Mouse (Mus musculus): ENCODE data around the gene Pigb. TPM values are rescaled to one million over a fixed set of nuclear protein-coding genes. Genes with fewer than 3 reads are reported as not detected.

Gene Pigb
- total and polyA plus RNA-seq, 3 experiments: 3.8 to 15.9 (median 5.7) TPM

GRCm38 (mm10) chr9:73001314-73002011 lies 38.7 kb downstream of the Pigb start:
- H3K4me3 ChIP-seq (replicated peaks in 1 of 3; ENCODE audit: low read depth in 2 of 3, low read length in 2 of 3, poor library complexity in 1 of 3): peak overlapping the region in 1 of 3 experiments; percentile 34
- no peak overlapping the region for H3K27ac ChIP-seq (ENCODE audit: insufficient read depth, low read depth)
- dilution Hi-C loops (cut with MboI; ENCODE audit: extremely low pct_ligation_motif_present, extremely low pct_unique_long_range_greater_than_20kb, low sequenced_read_pairs): no loop called here
- in situ Hi-C loops (cut with MboI; ENCODE audit: low pct_ligation_motif_present, low pct_unique_long_range_greater_than_20kb, low sequenced_read_pairs): no loop called here
- no peak overlapping the region for H3K4me2 ChIP-seq (ENCODE audit: insufficient read depth, low read depth, poor library complexity, severe bottlenecking)
- peaks cover 7 to 18% of the 10 kb centered on the region in 2 experiments for H3K36me3 ChIP-seq (replicated peaks in 1 of 2; ENCODE audit: control insufficient read depth in 1 of 2, insufficient read depth in 1 of 2, low read length in 1 of 2)
- H3K4me1 ChIP-seq (ENCODE audit: control insufficient read depth in 1 of 2, insufficient read depth in 2 of 2): no peaks in the 10 kb centered on the region
- H3K9ac ChIP-seq (ENCODE audit: insufficient read depth, low read depth): no peak overlapping the region
- DNase-seq (ENCODE audit: extremely low read depth): no peak
- no peaks in the 10 kb centered on the region for H3K27me3 ChIP-seq (replicated peaks)
- no peaks in the 10 kb centered on the region for H3K79me2 ChIP-seq (replicated peaks; ENCODE audit: control insufficient read depth, extremely low read depth, insufficient read depth, poor library complexity, severe bottlenecking)
- TF ChIP-seq RCOR1 (conservative IDR thresholded peaks at IDR 0.05; ENCODE audit: low read depth, low read length): no peak
- no peak for TF ChIP-seq USF1 (IDR thresholded peaks at IDR 0.05; ENCODE audit: low read depth, low read length)
- TF ChIP-seq POLR2AphosphoS2 (IDR thresholded peaks at IDR 0.05; ENCODE audit: low read depth, low read length): no peak
- TF ChIP-seq SIN3A (IDR thresholded peaks at IDR 0.05; ENCODE audit: low read length): no peak
- TF ChIP-seq HCFC1 (IDR thresholded peaks at IDR 0.05; ENCODE audit: low read depth, low read length): no peak
- no peak for TF ChIP-seq SMC3 (IDR thresholded peaks at IDR 0.05; ENCODE audit: low read depth, low read length)
- no peak for TF ChIP-seq CTCF (conservative IDR thresholded peaks at IDR 0.05 in 1 of 2, IDR thresholded peaks at IDR 0.05 in 1 of 2; ENCODE audit: low read depth in 2 of 2, low read length in 2 of 2)
- TF ChIP-seq NRF1 (IDR thresholded peaks at IDR 0.05; ENCODE audit: low read depth, low read length): no peak
- no peak for TF ChIP-seq ZKSCAN1 (IDR thresholded peaks at IDR 0.05; ENCODE audit: borderline replicate concordance, low read depth, low read length)
- TF ChIP-seq ETS1 (conservative IDR thresholded peaks at IDR 0.05; ENCODE audit: low read depth, low read length): no peak
- TF ChIP-seq TCF12 (IDR thresholded peaks at IDR 0.05; ENCODE audit: low read depth, low read length): no peak
- TF ChIP-seq CHD1 (IDR thresholded peaks at IDR 0.05; ENCODE audit: low read depth, low read length): no peak
- no peak for TF ChIP-seq JUN (IDR thresholded peaks at IDR 0.05; ENCODE audit: insufficient read depth, low read depth, low read length)
- no peaks in the 10 kb centered on the region for H3K9me3 ChIP-seq (replicated peaks; ENCODE audit: low read length)

- DNase-seq (ENCODE audit: extremely low read depth): no peak
- no peaks in the 10 kb centered on the region for H3K9me3 ChIP-seq (replicated peaks; ENCODE audit: low read length)
- dilution Hi-C loops (cut with MboI; ENCODE audit: extremely low pct_ligation_motif_present, extremely low pct_unique_long_range_greater_than_20kb, low sequenced_read_pairs): no loop called here
- no peak overlapping the region for H3K9ac ChIP-seq (ENCODE audit: insufficient read depth, low read depth)
- in situ Hi-C loops (cut with MboI; ENCODE audit: low pct_ligation_motif_present, low pct_unique_long_range_greater_than_20kb, low sequenced_read_pairs): no loop called here
- H3K4me2 ChIP-seq (ENCODE audit: insufficient read depth, low read depth, poor library complexity, severe bottlenecking): no peak overlapping the region
- TF ChIP-seq RAD21 (IDR thresholded peaks at IDR 0.05; ENCODE audit: low read depth, low read length) (peak; percentile 35), MAFK (IDR thresholded peaks at IDR 0.05; ENCODE audit: insufficient replicate concordance, low read length) (no peak), CTCF (conservative IDR thresholded peaks at IDR 0.05 in 1 of 2, IDR thresholded peaks at IDR 0.05 in 1 of 2; ENCODE audit: low read depth in 2 of 2, low read length in 2 of 2) (peak in 1 of 2 experiments; percentile 38; a peak in 2 of 4 replicates), ZKSCAN1 (IDR thresholded peaks at IDR 0.05; ENCODE audit: borderline replicate concordance, low read depth, low read length) (no peak)
- H3K36me3 ChIP-seq (replicated peaks in 1 of 2; ENCODE audit: control insufficient read depth in 1 of 2, insufficient read depth in 1 of 2, low read length in 1 of 2): peaks cover 3 to 11% of the 10 kb centered on the region in 2 experiments
- H3K27ac ChIP-seq (ENCODE audit: insufficient read depth, low read depth): no peak overlapping the region
- no peak overlapping the region for H3K4me3 ChIP-seq (replicated peaks in 1 of 3; ENCODE audit: low read depth in 2 of 3, low read length in 2 of 3, poor library complexity in 1 of 3)
- no peaks in the 10 kb centered on the region for H3K79me2 ChIP-seq (replicated peaks; ENCODE audit: control insufficient read depth, extremely low read depth, insufficient read depth, poor library complexity, severe bottlenecking)
- no peaks in the 10 kb centered on the region for H3K4me1 ChIP-seq (ENCODE audit: control insufficient read depth in 1 of 2, insufficient read depth in 2 of 2)
- H3K27me3 ChIP-seq (replicated peaks): no peaks in the 10 kb centered on the region
Observed at GRCm38 (mm10) chr9:73000487-73000886, 39.7 kb downstream of the Pigb start.
